Mouse (Mus musculus) heart, adult 2 months (tissue): ENCODE results near the gene Upk3bl.

Experiments
- CTCF ChIP-seq: fragments of 200-600 bp; IDR thresholded peaks from 2 replicates; pipeline ENCODE4 v1.8.1; 2022; ENCODE audit warnings: antibody characterized with exemption, mild to moderate bottlenecking, moderate library complexity
- EP300 ChIP-seq: fragments of 200-500 bp; IDR thresholded peaks from 2 replicates; pipeline ENCODE4 v1.6.1; 2011; ENCODE audit warnings: low read depth, low read length, control low read depth; ENCODE audit not compliant: insufficient read depth
- POLR2A ChIP-seq: fragments of 200-500 bp; IDR thresholded peaks from 2 replicates; pipeline ENCODE4 v1.6.1; 2011; ENCODE audit warnings: mild to moderate bottlenecking, low read depth, low read length, control low read depth; ENCODE audit not compliant: insufficient read depth

DNA sequence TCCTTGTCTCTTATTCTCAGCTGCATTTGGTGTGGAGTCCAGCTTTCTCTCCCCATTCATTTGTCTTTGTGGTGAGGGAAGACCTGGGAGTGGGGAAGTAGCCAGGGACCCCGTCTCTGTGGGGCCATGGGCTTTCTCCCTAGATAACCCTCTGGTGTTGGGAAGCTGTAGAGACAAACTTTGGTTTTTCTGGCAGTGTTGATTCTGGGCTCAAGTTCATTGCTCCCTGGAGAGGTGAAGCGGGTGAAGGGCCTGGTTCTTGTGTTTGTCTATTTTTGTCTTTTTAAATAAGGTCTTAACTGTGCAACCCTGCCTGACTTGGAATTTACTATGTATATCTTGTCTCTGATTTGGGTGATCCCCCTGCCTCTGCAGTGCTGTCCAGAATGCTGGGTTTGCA, 35.6 kb upstream of the Upk3bl start:
- no peak for TF ChIP-seq CTCF
- TF ChIP-seq POLR2A: no peak
- no peak for TF ChIP-seq EP300
